Mouse (Mus musculus): ENCODE measurements around the gene Csnk2b. TPM values are rescaled to one million over a fixed set of nuclear protein-coding genes. Genes with fewer than 3 reads are reported as not detected.

Csnk2b gene
- 100 to 1,000 TPM; 149 to 150 TPM for total RNA-seq (2021)
- long read RNA-seq, experiment 1, transcript Csnk2b-201 (7 exons, 961 nt) = major isoform, 30 of 35 reads
- long read RNA-seq, experiment 1, partial matches to known transcripts = 5 of 35 reads
- long read RNA-seq, experiment 1, other reads (novel, unspliced or antisense) = 0 of 35 reads
- long read RNA-seq, experiment 2, transcript Csnk2b-201 (7 exons, 961 nt) = major isoform, 23 of 27 reads
- long read RNA-seq, experiment 2, partial matches to known transcripts = 2 of 27 reads
- long read RNA-seq, experiment 2, other reads (novel, unspliced or antisense) = 1 of 27 reads

GRCm38 (mm10) chr17:35121871-35122303, at the start of gene Csnk2b:
Gene Csnk2b, minus strand, starts transcription at chr17:35122053.
- DNase-seq = peak; percentile 39 to 53

- peak in 1 of 2 experiments; percentile 51 for DNase-seq
These were observed 46.8 kb upstream of the Csnk2b start for GRCm38 (mm10) chr17:35168541-35169207.

- no peak for DNase-seq
These were observed 45.9 kb upstream of the Csnk2b start for GRCm38 (mm10) chr17:35167794-35168193.

GRCm38 (mm10) chr17:35166352-35167035, 44.6 kb upstream of the Csnk2b start:
- peak; percentile 66 to 73 for DNase-seq

GRCm38 (mm10) chr17:35165451-35166155, 43.8 kb upstream of the Csnk2b start:
- no peak for DNase-seq

GRCm38 (mm10) chr17:35164568-35165450, 43.0 kb upstream of the Csnk2b start, which contains the start of gene Prrc2a:
Gene Prrc2a, minus strand, starts transcription at chr17:35164897.
- peak; percentile 97 to 99 for DNase-seq

GRCm38 (mm10) chr17:35164218-35164567, 42.3 kb upstream of the Csnk2b start:
- DNase-seq = no peak

- no peak for DNase-seq
These were observed 41.7 kb upstream of the Csnk2b start for GRCm38 (mm10) chr17:35163326-35164081.

- DNase-seq = peak; percentile 60 to 70
These were observed 40.9 kb upstream of the Csnk2b start for GRCm38 (mm10) chr17:35162730-35163129.

GRCm38 (mm10) chr17:35162121-35162520, 40.3 kb upstream of the Csnk2b start:
- no peak for DNase-seq

GRCm38 (mm10) chr17:35161421-35161820, 39.6 kb upstream of the Csnk2b start:
- DNase-seq = no peak

GRCm38 (mm10) chr17:35159638-35160037, 37.8 kb upstream of the Csnk2b start:
- no peak for DNase-seq

GRCm38 (mm10) chr17:35158850-35159593, 37.2 kb upstream of the Csnk2b start:
- no peak for DNase-seq

- no peak for DNase-seq
These were observed 35.9 kb upstream of the Csnk2b start for GRCm38 (mm10) chr17:35157661-35158175.

- no peak for DNase-seq
These were observed 35.4 kb upstream of the Csnk2b start for GRCm38 (mm10) chr17:35157254-35157653.

GRCm38 (mm10) chr17:35156461-35157200, 34.8 kb upstream of the Csnk2b start:
- DNase-seq = no peak

GRCm38 (mm10) chr17:35155451-35155850, 33.6 kb upstream of the Csnk2b start:
- DNase-seq = no peak

- no peak for DNase-seq
These were observed 32.8 kb upstream of the Csnk2b start for GRCm38 (mm10) chr17:35154616-35155015.

- DNase-seq = no peak
These were observed 32.1 kb upstream of the Csnk2b start for GRCm38 (mm10) chr17:35153931-35154330.

All from heart, adult 18-20 months (tissue).